Mouse (Mus musculus): ENCODE results near the gene Pcgf1. TPM values are rescaled to one million over a fixed set of nuclear protein-coding genes. Genes with fewer than 3 reads are reported as not detected.

Gene Pcgf1
- polyA plus RNA-seq, 1 experiment from 2014 or later = 29.7 TPM

GRCm38 (mm10) chr6:83127419-83127818, 49.8 kb downstream of the Pcgf1 start:
- no peak for DNase-seq (ENCODE audit: low spot score)
- Histone ChIP-seq H3K27ac (no peak overlapping the region), H3K36me3 (ENCODE audit: insufficient read depth, low read length) (no peaks in the 10 kb centered on the region), H3K4me1 (replicated peaks; ENCODE audit: insufficient read depth, low read length) (peaks cover 15% of the 10 kb centered on the region), H3K4me2 (ENCODE audit: low read length) (no peak overlapping the region), H3K4me3 (replicated peaks; ENCODE audit: low read depth, low read length) (no peak overlapping the region), H3K27me3 (ENCODE audit: insufficient read depth, low read length) (no peaks in the 10 kb centered on the region), H3K9ac (ENCODE audit: low read depth, low read length) (no peak overlapping the region), H3K9me3 (replicated peaks; ENCODE audit: low read length) (no peaks in the 10 kb centered on the region)
- TF ChIP-seq CTCF (IDR thresholded peaks at IDR 0.05; ENCODE audit: low read depth) = peak; percentile 50; the same call in 1 of the 2 replicates
- WGBS = 96% methylated on average over 5 of the region's 5 CpGs
- no peak for ATAC-seq (replicated peaks; ENCODE audit: low FRiP score, low read depth)

MicroRNAs encoded within 50 kb of the gene (microRNA counts, 519-probe panel; counts per million panel counts)
- microRNA mmu-miR-3470a+mmu-miR-3470b = 330 counts per million, percentile 68 among the panel's probes with 10 or more counts

Small RNA genes within 50 kb of the gene (microRNA-seq; reads per million reads assigned to microRNA genes)
- gene Mir3470a = not detected
- not detected for gene Mir7040

Other genes with a start within 250 kb of the Pcgf1 start
- 0.41 and 0.50 TPM in 2 replicates for gene Sema4f, start 138.1 kb upstream of the Pcgf1 start, polyA plus RNA-seq (2015; fragmentation: Nextera tagmentation; extraction: Ambion mirVana)
- gene M1ap, start 131.0 kb upstream of the Pcgf1 start, polyA plus RNA-seq (2015; fragmentation: Nextera tagmentation; extraction: Ambion mirVana) = 0.32 and 0.34 TPM in 2 replicates
- 13.7 and 15.2 TPM in 2 replicates for gene Dok1, start 44.4 kb upstream of the Pcgf1 start, polyA plus RNA-seq (2015; fragmentation: Nextera tagmentation; extraction: Ambion mirVana)
- gene Loxl3, start 43.7 kb upstream of the Pcgf1 start, polyA plus RNA-seq (2015; fragmentation: Nextera tagmentation; extraction: Ambion mirVana) = 13.4 and 16.1 TPM in 2 replicates
- gene Aup1, start 23.3 kb upstream of the Pcgf1 start, polyA plus RNA-seq (2015; fragmentation: Nextera tagmentation; extraction: Ambion mirVana) = 194 and 210 TPM in 2 replicates
- 68.5 and 70.4 TPM in 2 replicates for gene Htra2, start 22.6 kb upstream of the Pcgf1 start, polyA plus RNA-seq (2015; fragmentation: Nextera tagmentation; extraction: Ambion mirVana)
- 5.8 and 7.0 TPM in 2 replicates for gene Dqx1, start 20.0 kb upstream of the Pcgf1 start, polyA plus RNA-seq (2015; fragmentation: Nextera tagmentation; extraction: Ambion mirVana)
- 0.12 TPM in 1 of 2 replicates, not detected in the other for gene Tlx2, start 7.6 kb upstream of the Pcgf1 start, polyA plus RNA-seq (2015; fragmentation: Nextera tagmentation; extraction: Ambion mirVana)
- 3.1 and 4.8 TPM in 2 replicates for gene Lbx2, start 8.5 kb downstream of the Pcgf1 start, polyA plus RNA-seq (2015; fragmentation: Nextera tagmentation; extraction: Ambion mirVana)
- gene Ccdc142, start 23.7 kb downstream of the Pcgf1 start, polyA plus RNA-seq (2015; fragmentation: Nextera tagmentation; extraction: Ambion mirVana) = 2.0 and 2.7 TPM in 2 replicates
- gene Gm42688, start 23.7 kb downstream of the Pcgf1 start, polyA plus RNA-seq (2015; fragmentation: Nextera tagmentation; extraction: Ambion mirVana) = 2.7 and 2.9 TPM in 2 replicates
- 165 and 166 TPM in 2 replicates for gene Mrpl53, start 31.2 kb downstream of the Pcgf1 start, polyA plus RNA-seq (2015; fragmentation: Nextera tagmentation; extraction: Ambion mirVana)
- gene Mogs, start 37.6 kb downstream of the Pcgf1 start, polyA plus RNA-seq (2015; fragmentation: Nextera tagmentation; extraction: Ambion mirVana) = 33.9 and 37.6 TPM in 2 replicates
- 108 and 115 TPM in 2 replicates for gene Wbp1, start 43.7 kb downstream of the Pcgf1 start, polyA plus RNA-seq (2015; fragmentation: Nextera tagmentation; extraction: Ambion mirVana)
- 14.5 and 16.2 TPM in 2 replicates for gene Ino80b, start 47.6 kb downstream of the Pcgf1 start, polyA plus RNA-seq (2015; fragmentation: Nextera tagmentation; extraction: Ambion mirVana)
- gene Rtkn, start 57.6 kb downstream of the Pcgf1 start, polyA plus RNA-seq (2015; fragmentation: Nextera tagmentation; extraction: Ambion mirVana) = 38.5 and 40.3 TPM in 2 replicates
- gene Wdr54, start 78.5 kb downstream of the Pcgf1 start, polyA plus RNA-seq (2015; fragmentation: Nextera tagmentation; extraction: Ambion mirVana) = 3.5 and 4.2 TPM in 2 replicates
- 1.3 and 1.6 TPM in 2 replicates for gene 1700003E16Rik, start 78.5 kb downstream of the Pcgf1 start, polyA plus RNA-seq (2015; fragmentation: Nextera tagmentation; extraction: Ambion mirVana)
- 62.2 and 68.2 TPM in 2 replicates for gene Dctn1, start 88.1 kb downstream of the Pcgf1 start, polyA plus RNA-seq (2015; fragmentation: Nextera tagmentation; extraction: Ambion mirVana)
- 0.69 and 0.86 TPM in 2 replicates for gene Slc4a5, start 142.0 kb downstream of the Pcgf1 start, polyA plus RNA-seq (2015; fragmentation: Nextera tagmentation; extraction: Ambion mirVana)
- 21.6 and 25.8 TPM in 2 replicates for gene Mthfd2, start 248.0 kb downstream of the Pcgf1 start, polyA plus RNA-seq (2015; fragmentation: Nextera tagmentation; extraction: Ambion mirVana)
- 46.8 and 50.6 TPM in 2 replicates for gene Mob1a, start 248.1 kb downstream of the Pcgf1 start, polyA plus RNA-seq (2015; fragmentation: Nextera tagmentation; extraction: Ambion mirVana)

Data from kidney, postnatal 0 days (tissue).